Mouse (Mus musculus) brain, embryonic 14.5 days (tissue): Measurements from ENCODE around the gene Ovol1. TPM values are rescaled to one million over a fixed set of nuclear protein-coding genes. Genes with fewer than 3 reads are reported as not detected.

Experiments
- DNase-seq: peaks from one replicate; pipeline ENCODE4 v3.0.0-alpha.2; 2011; ENCODE audit warnings: low read depth
- CTCF ChIP-seq: fragments of 200-500 bp; IDR thresholded peaks from 2 replicates; pipeline ENCODE4 v1.5.1; 2012; ENCODE audit warnings: inconsistent platforms, mild to moderate bottlenecking, moderate library complexity, borderline replicate concordance; ENCODE audit not compliant: insufficient read depth, insufficient read length; ENCODE audit errors: extremely low read depth
- POLR2A ChIP-seq: fragments of 200-500 bp; IDR thresholded peaks from 2 replicates; pipeline ENCODE4 v1.6.1; 2012; ENCODE audit warnings: mild to moderate bottlenecking, inconsistent platforms, borderline replicate concordance; ENCODE audit not compliant: poor library complexity, insufficient read depth, insufficient read length, severe bottlenecking; ENCODE audit errors: extremely low read depth
- polyA plus RNA-seq: library from polyadenylated mRNA; depleted of rRNA; stranded (reverse); fragments of >200 nt; gene quantifications from 2 replicates; pipeline ENCODE4 v1.2.3, GENCODE M21; 2012; rRNA removed

Gene Ovol1
- polyA plus RNA-seq, 1 experiment, result 0.31 TPM

DNA sequence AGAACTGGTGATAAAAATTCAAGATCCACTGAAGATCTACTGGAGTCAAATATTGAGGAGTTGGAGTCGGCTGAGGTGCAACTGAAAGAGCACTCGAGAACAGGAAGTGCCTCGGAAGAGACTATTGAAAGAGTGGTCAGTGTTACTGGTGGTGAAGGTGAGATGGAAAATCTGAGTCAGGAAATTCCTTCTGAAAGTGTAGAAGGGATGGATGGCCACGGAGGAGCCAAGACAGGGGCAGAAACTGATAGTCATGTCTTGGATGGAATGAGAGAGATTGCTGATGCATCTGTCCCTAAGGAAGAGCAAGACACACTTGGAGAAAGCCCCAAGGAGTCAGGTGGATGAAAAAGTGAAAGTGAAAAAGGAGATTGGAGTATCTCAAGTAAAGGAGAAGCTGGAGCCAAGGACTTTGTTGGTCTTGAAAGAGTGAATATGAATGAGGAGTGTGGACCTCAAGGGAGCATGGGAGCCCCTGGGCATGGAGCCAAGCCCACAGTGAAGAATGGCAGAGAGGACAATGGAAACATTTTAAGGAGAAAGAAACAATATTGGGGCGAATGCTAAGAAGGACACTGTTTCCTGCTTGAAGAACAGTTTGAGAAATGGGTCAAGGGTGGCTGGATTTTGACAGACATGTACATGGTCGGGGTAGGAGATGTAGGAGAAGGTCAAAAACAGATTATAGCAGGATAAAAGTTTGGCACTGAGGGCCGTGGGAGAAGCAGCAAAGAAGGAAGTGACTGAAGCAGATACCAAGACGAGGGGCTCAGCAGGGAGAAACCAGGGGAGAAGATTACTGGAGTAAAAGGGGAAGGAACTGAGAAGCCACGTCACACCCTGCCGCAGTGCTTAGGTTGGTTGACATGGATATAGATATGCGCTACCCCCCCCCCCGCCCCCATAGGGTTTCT, 48.1 kb downstream of the Ovol1 start:
- peak; percentile 55 for DNase-seq
- TF ChIP-seq CTCF (no peak), POLR2A (no peak)

DNA sequence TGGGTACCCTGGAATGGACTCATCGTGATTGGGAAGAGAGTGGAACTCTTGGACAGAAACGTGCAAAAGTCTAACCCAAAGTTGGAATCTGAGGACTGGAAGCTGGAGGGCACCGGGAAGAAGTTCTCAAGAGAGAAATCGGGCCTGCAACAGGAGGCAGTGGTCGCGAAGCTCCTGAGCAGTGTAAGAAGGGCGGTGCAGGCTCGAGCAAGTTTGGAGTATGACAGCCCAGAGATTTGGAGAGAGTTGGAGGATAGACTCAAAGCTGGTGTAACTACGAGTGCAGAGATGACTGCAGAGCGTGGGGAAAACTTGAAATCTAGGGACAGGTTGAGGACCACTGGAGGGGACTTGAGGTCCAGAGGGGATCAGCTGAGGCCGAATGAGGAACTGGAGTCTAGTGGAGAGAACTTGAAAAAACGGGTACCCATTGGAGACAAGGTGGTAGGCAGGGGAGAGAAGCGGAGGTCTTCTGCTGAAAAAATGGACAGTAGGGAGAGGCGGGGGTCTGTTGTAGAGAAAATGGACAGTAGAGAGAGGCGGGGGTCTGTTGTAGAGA, 49.3 kb downstream of the Ovol1 start:
- DNase-seq, result no peak

DNA sequence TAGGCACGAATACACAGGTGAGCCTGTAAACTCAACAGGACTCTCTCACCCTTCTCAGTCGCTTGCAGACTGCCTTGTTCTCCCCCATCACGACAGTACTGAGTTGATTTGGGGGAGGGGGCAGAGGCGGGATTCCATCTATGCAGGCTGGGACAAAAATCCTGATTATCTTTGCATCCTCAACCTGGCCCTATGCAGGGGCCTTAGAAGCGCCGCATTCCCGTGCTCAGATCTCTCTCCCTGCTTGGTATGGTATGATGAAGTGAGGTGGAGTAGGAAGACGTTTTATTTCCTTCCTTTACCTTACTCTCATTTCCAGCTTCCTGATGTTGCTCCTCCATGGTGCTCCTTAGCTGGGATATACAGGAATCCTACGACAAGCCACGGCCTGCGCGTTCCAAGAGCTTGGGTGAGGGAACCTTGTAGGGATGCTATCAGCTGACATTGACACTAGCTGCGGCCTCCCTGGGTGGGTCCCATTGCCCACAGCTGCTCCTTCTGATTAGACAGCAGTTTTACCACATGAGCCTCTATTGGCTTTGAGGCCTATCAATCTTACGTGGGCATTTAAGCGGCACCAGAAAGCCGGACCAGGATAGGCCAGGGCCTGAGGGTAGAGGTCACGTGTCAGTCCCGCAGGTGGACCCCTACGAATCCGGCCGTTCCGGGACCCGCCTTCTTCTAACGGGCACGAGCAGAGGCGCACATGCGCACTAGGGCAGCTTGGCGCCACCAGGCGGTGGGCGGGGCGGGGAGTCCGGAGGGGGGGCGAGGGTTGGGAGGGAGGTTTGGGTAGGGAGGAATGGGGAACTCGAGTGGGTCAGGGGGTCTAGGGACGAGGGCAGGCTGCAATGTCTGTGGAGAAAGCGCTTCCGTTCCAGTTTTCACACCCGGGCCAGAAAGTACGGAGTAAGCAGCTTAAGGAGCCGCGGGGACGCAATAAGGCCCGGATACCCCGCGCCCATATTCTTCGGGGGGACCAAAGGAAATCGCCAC, 50.1 kb downstream of the Ovol1 start, which contains the start of gene Snx32:
Snx32 (minus strand) TSS at position 508 of the 996 bp plus-strand sequence.
- peak; percentile 18; the same call in 1 of the 2 replicates for TF ChIP-seq CTCF
- peak; percentile 44; the same call in 1 of the 2 replicates for TF ChIP-seq POLR2A
- peak; percentile 100 for DNase-seq

More for the DNA sequence above, 49.3 kb downstream of the Ovol1 start:
- TF ChIP-seq POLR2A (no peak), CTCF (no peak)

DNA sequence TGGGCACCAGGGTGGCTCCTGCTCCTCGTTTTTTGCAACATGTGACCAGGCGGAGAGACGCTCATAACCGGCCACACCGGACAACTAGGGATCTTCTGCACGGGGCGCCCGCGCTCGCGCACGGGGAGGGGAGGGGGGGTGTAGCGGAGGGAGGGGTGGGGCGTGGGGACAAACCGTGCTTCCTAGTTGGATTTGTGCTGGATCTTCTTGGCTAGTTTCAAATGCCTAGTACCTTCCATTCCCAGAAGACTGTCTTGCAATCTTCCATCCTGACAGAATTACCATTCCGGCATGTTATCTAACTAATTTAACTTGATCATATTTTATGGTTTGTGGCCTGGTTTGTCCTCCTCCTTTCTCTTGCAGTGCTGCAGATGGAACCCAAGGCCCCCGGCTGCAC, 56.8 kb downstream of the Ovol1 start, which contains the start of gene 1700020D05Rik:
1700020D05Rik (minus strand) TSS at position 101 of the 400 bp plus-strand sequence.
- no peak for DNase-seq
- TF ChIP-seq POLR2A, result no peak
- TF ChIP-seq CTCF, result no peak

DNA sequence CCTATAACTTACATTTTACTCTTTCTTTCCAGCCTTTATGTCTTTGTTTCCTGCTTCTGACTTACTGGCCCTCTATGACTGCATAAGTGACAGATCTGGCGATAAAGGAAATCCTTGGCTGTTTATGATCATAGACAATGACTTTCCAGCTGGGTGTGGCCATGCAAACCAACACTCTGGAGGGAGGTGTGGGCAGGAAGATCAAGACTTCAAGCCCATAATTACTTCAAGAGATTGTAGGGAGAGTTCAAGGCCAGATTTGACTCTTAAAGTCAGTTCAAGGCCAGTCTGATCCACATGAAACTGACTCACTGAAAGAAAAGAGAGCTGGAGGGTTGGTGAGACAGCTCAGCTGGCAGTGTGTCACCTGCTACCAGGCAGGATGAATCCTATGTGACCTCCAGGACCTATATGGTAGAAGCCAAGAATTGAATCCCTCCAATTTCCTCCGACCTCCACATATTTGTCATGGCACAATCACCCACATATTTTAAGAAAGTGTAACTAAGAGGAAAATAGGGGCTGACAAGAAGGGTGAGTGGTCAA, 60.0 kb downstream of the Ovol1 start:
- DNase-seq, result no peak
- TF ChIP-seq CTCF (no peak), POLR2A (no peak)

Other genes with a start within 250 kb of the Ovol1 start
- not detected in 2 replicates for gene Catsper1, start 224.9 kb downstream of the Ovol1 start, polyA plus RNA-seq
- 1.3 and 1.6 TPM in 2 replicates for gene Cst6, start 211.1 kb downstream of the Ovol1 start, polyA plus RNA-seq
- 37.2 and 38.4 TPM in 2 replicates for gene Eif1ad, start 193.9 kb downstream of the Ovol1 start, polyA plus RNA-seq
- gene Banf1, start 193.5 kb downstream of the Ovol1 start, polyA plus RNA-seq, result 181 and 258 TPM in 2 replicates
- gene Sart1, start 171.9 kb downstream of the Ovol1 start, polyA plus RNA-seq, result 40.9 and 65.0 TPM in 2 replicates
- 0.04 and 0.20 TPM in 2 replicates for gene Tsga10ip, start 158.1 kb downstream of the Ovol1 start, polyA plus RNA-seq
- 224 and 257 TPM in 2 replicates for gene Drap1, start 135.7 kb downstream of the Ovol1 start, polyA plus RNA-seq
- gene AI837181, start 135.5 kb downstream of the Ovol1 start, polyA plus RNA-seq, result 86.4 and 106 TPM in 2 replicates
- not detected in 2 replicates for gene Fosl1, start 113.1 kb downstream of the Ovol1 start, polyA plus RNA-seq
- gene Ccdc85b, start 102.8 kb downstream of the Ovol1 start, polyA plus RNA-seq, result 9.6 and 12.1 TPM in 2 replicates
- 179 and 266 TPM in 2 replicates for gene Fibp, start 100.0 kb downstream of the Ovol1 start, polyA plus RNA-seq
- 2.9 and 3.7 TPM in 2 replicates for gene Ctsw, start 92.1 kb downstream of the Ovol1 start, polyA plus RNA-seq
- gene Efemp2, start 86.7 kb downstream of the Ovol1 start, polyA plus RNA-seq, result 47.7 and 58.5 TPM in 2 replicates
- gene Mus81, start 72.2 kb downstream of the Ovol1 start, polyA plus RNA-seq, result 46.4 and 73.2 TPM in 2 replicates
- 1,637 and 1,665 TPM in 2 replicates for gene Cfl1, start 70.2 kb downstream of the Ovol1 start, polyA plus RNA-seq
- gene 1700020D05Rik, start 56.9 kb downstream of the Ovol1 start, polyA plus RNA-seq, result 2.5 and 4.7 TPM in 2 replicates
- gene Snx32, start 50.1 kb downstream of the Ovol1 start, polyA plus RNA-seq, result 92.3 and 123 TPM in 2 replicates
- 2.6 and 4.5 TPM in 2 replicates for gene Ap5b1, start 7.4 kb upstream of the Ovol1 start, polyA plus RNA-seq
- 62.0 and 111 TPM in 2 replicates for gene Rnaseh2c, start 41.2 kb upstream of the Ovol1 start, polyA plus RNA-seq
- 163 and 181 TPM in 2 replicates for gene Kat5, start 49.6 kb upstream of the Ovol1 start, polyA plus RNA-seq
- 44.7 and 47.0 TPM in 2 replicates for gene Rela, start 76.8 kb upstream of the Ovol1 start, polyA plus RNA-seq
- gene Sipa1, start 103.1 kb upstream of the Ovol1 start, polyA plus RNA-seq, result 30.8 and 32.5 TPM in 2 replicates
- gene Map3k11, start 128.1 kb upstream of the Ovol1 start, polyA plus RNA-seq, result 21.6 and 22.9 TPM in 2 replicates
- gene Pcnx3, start 128.3 kb upstream of the Ovol1 start, polyA plus RNA-seq, result 95.9 and 120 TPM in 2 replicates
- 0.13 TPM in 1 of 2 replicates, not detected in the other for gene Kcnk7, start 143.7 kb upstream of the Ovol1 start, polyA plus RNA-seq
- 18.3 and 20.4 TPM in 2 replicates for gene Ehbp1l1, start 165.7 kb upstream of the Ovol1 start, polyA plus RNA-seq
- 258 and 404 TPM in 2 replicates for gene Fam89b, start 169.0 kb upstream of the Ovol1 start, polyA plus RNA-seq
- gene Ltbp3, start 180.3 kb upstream of the Ovol1 start, polyA plus RNA-seq, result 52.1 and 70.3 TPM in 2 replicates
- 130 and 153 TPM in 2 replicates for gene Scyl1, start 210.8 kb upstream of the Ovol1 start, polyA plus RNA-seq